Mouse (Mus musculus) MEL (cell line): ENCODE measurements at regions not wholly inside any gene's neighbourhood (a gene's known extent, or its start where the extent isn't known, plus 50 kb on each side); places are given as distances from the start of the nearest gene placed in this dataset.

Source experiments
- DNase-seq: peaks from one replicate; pipeline ENCODE4 v3.0.0; 2011; ENCODE audit warnings: low read depth, low spot score
- H3K27ac ChIP-seq: 2 replicates; pipeline ENCODE4 v1.5.1; 2012; ENCODE audit warnings: low read depth, mild to moderate bottlenecking, control low read depth, low read length, moderate library complexity; ENCODE audit not compliant: control insufficient read depth
- H3K27me3 ChIP-seq, 2 experiments: fragments of 150-350 bp in 1 of 2; sonication (generic) in 1 of 2; 2 replicates each; pipeline ENCODE4 v1.6.1; 2012; ENCODE audit warnings: low read length in 2 of 2, mild to moderate bottlenecking in 2 of 2, improper control_type of control experiment in 1 of 2, moderate library complexity in 1 of 2; ENCODE audit not compliant: insufficient read depth in 2 of 2, control insufficient read depth in 1 of 2
- H3K36me3 ChIP-seq, 2 experiments: 2 replicates each; pipeline ENCODE4 v1.6.1; 2012 to 2014; ENCODE audit warnings: low read length in 2 of 2, improper control_type of control experiment in 1 of 2, inconsistent platforms in 1 of 2, mild to moderate bottlenecking in 1 of 2; ENCODE audit not compliant: insufficient read depth in 2 of 2, control insufficient read depth in 1 of 2
- H3K4me1 ChIP-seq, 2 experiments: fragments of 150-350 bp in 1 of 2; sonication (generic) in 1 of 2; 2 replicates each; pipeline ENCODE4 v1.6.1; 2012; ENCODE audit warnings: low read length in 2 of 2, improper control_type of control experiment in 1 of 2, mild to moderate bottlenecking in 1 of 2; ENCODE audit not compliant: insufficient read depth in 2 of 2, control insufficient read depth in 1 of 2
- H3K4me3 ChIP-seq, 2 experiments: fragments of 150-350 bp in 1 of 2; sonication (generic) in 1 of 2; 2 replicates each; pipeline ENCODE4 v1.5.1; 2012; ENCODE audit warnings: low read depth in 2 of 2, low read length in 2 of 2, mild to moderate bottlenecking in 2 of 2, moderate library complexity in 2 of 2, control low read depth in 1 of 2, improper control_type of control experiment in 1 of 2; ENCODE audit not compliant: control insufficient read depth in 1 of 2, insufficient read depth in 1 of 2
- H3K79me2 ChIP-seq: 2 replicates; pipeline ENCODE4 v1.6.1; 2012; ENCODE audit warnings: mild to moderate bottlenecking, low read length, moderate library complexity; ENCODE audit not compliant: control insufficient read depth, poor library complexity, insufficient read depth
- H3K9ac ChIP-seq: 2 replicates; pipeline ENCODE4 v1.6.1; 2012; ENCODE audit warnings: low read depth, mild to moderate bottlenecking, control low read depth, low read length, moderate library complexity; ENCODE audit not compliant: control insufficient read depth, poor library complexity, severe bottlenecking
- H3K9me3 ChIP-seq: fragments of 150-350 bp; sonication (generic); replicated peaks from 2 replicates; pipeline ENCODE4 v1.6.1; 2012; ENCODE audit warnings: mild to moderate bottlenecking, low read length, improper control_type of control experiment, moderate library complexity; ENCODE audit not compliant: insufficient read depth
- CTCF ChIP-seq, 3 experiments: IDR thresholded peaks in 2 of 3; conservative IDR thresholded peaks in 1 of 3; 2 replicates each; pipeline ENCODE4 v1.5.1; 2011 to 2012; ENCODE audit warnings: low read length in 3 of 3, low read depth in 2 of 3, mild to moderate bottlenecking in 2 of 3, improper control_type of control experiment in 1 of 3, inconsistent platforms in 1 of 3, mixed read lengths in 1 of 3, moderate library complexity in 1 of 3; ENCODE audit not compliant: control insufficient read depth in 1 of 3, insufficient read depth in 1 of 3, poor library complexity in 1 of 3, severe bottlenecking in 1 of 3
- ELF1 ChIP-seq: IDR thresholded peaks from 2 replicates; pipeline ENCODE4 v1.6.1; 2014; ENCODE audit warnings: low read depth, mild to moderate bottlenecking, inconsistent platforms, low read length, improper control_type of control experiment, moderate library complexity
- ETS1 ChIP-seq: IDR thresholded peaks from 2 replicates; pipeline ENCODE4 v1.6.1; 2012; ENCODE audit warnings: low read depth, mild to moderate bottlenecking, inconsistent platforms, low read length, improper control_type of control experiment, moderate library complexity
- GABPA ChIP-seq: IDR thresholded peaks from 2 replicates; pipeline ENCODE4 v1.6.1; 2012; ENCODE audit warnings: low read depth, mild to moderate bottlenecking, inconsistent platforms, low read length, improper control_type of control experiment, moderate library complexity
- GATA1 ChIP-seq: IDR thresholded peaks from 2 replicates; pipeline ENCODE4 v1.6.1; 2011; ENCODE audit warnings: low read depth, low read length, improper control_type of control experiment
- HCFC1 ChIP-seq: IDR thresholded peaks from 2 replicates; pipeline ENCODE4 v1.6.1; 2012; ENCODE audit warnings: low read depth, mild to moderate bottlenecking, inconsistent platforms, low read length, improper control_type of control experiment, moderate library complexity
- KAT2A ChIP-seq: conservative IDR thresholded peaks from 2 replicates; pipeline ENCODE4 v1.6.1; 2012; ENCODE audit warnings: low read depth, low read length, improper control_type of control experiment, inconsistent platforms
- MAZ ChIP-seq: IDR thresholded peaks from 2 replicates; pipeline ENCODE4 v1.6.1; 2012; ENCODE audit warnings: low read depth, mild to moderate bottlenecking, inconsistent platforms, low read length, improper control_type of control experiment
- NELFE ChIP-seq: IDR thresholded peaks from 2 replicates; pipeline ENCODE4 v1.6.1; 2011; ENCODE audit warnings: low read depth, low read length, improper control_type of control experiment
- NRF1 ChIP-seq: IDR thresholded peaks from 2 replicates; pipeline ENCODE4 v1.6.1; 2014; ENCODE audit warnings: low read depth, mild to moderate bottlenecking, inconsistent platforms, low read length, improper control_type of control experiment, moderate library complexity; ENCODE audit not compliant: poor library complexity, insufficient read depth, severe bottlenecking
- POLR2A ChIP-seq, 2 experiments: IDR thresholded peaks; 2 replicates each; pipeline ENCODE4 v1.6.1; 2011 to 2012; ENCODE audit warnings: low read length in 2 of 2, mild to moderate bottlenecking in 2 of 2, control low read depth in 1 of 2, improper control_type of control experiment in 1 of 2, low read depth in 1 of 2, moderate library complexity in 1 of 2; ENCODE audit not compliant: control insufficient read depth in 1 of 2, insufficient read depth in 1 of 2, poor library complexity in 1 of 2
- RCOR1 ChIP-seq: IDR thresholded peaks from 2 replicates; pipeline ENCODE4 v1.6.1; 2012; ENCODE audit warnings: low read depth, mild to moderate bottlenecking, inconsistent platforms, low read length, improper control_type of control experiment
- SIN3A ChIP-seq: IDR thresholded peaks from 2 replicates; pipeline ENCODE4 v1.6.1; 2012; ENCODE audit warnings: low read length, improper control_type of control experiment, inconsistent platforms
- TBP ChIP-seq: IDR thresholded peaks from 2 replicates; pipeline ENCODE4 v1.8.0; 2011; ENCODE audit warnings: low read depth, low read length, improper control_type of control experiment
- TCF12 ChIP-seq: IDR thresholded peaks from 2 replicates; pipeline ENCODE4 v1.6.1; 2014; ENCODE audit warnings: low read depth, mild to moderate bottlenecking, inconsistent platforms, low read length, improper control_type of control experiment, moderate library complexity
- UBTF ChIP-seq: IDR thresholded peaks from 2 replicates; pipeline ENCODE4 v1.6.1; 2012; ENCODE audit warnings: low read depth, mild to moderate bottlenecking, inconsistent platforms, low read length, improper control_type of control experiment, moderate library complexity, borderline replicate concordance; ENCODE audit not compliant: insufficient read depth
- ZKSCAN1 ChIP-seq: IDR thresholded peaks from 2 replicates; pipeline ENCODE4 v1.6.1; 2012; ENCODE audit warnings: low read depth, mild to moderate bottlenecking, inconsistent platforms, low read length, improper control_type of control experiment, moderate library complexity
- ZNF384 ChIP-seq: IDR thresholded peaks from 2 replicates; pipeline ENCODE4 v1.6.1; 2012; ENCODE audit warnings: low read depth, mild to moderate bottlenecking, inconsistent platforms, low read length, improper control_type of control experiment

GRCm38 (mm10) chr2:128503136-128503935 is 87.7 kb upstream of the Spdye4c start:
- H3K27me3 ChIP-seq, result peaks cover 0 to 5% of the 10 kb centered on the region in 2 experiments; a peak in 2 of 4 replicates
- DNase-seq, result no peak
- H3K4me1 ChIP-seq, result no peaks in the 10 kb centered on the region
- no peak overlapping the region for H3K4me3 ChIP-seq
- H3K36me3 ChIP-seq, result no peaks in the 10 kb centered on the region
- no peak overlapping the region for H3K27ac ChIP-seq
- no peaks in the 10 kb centered on the region for H3K79me2 ChIP-seq
- no peaks in the 10 kb centered on the region for H3K9me3 ChIP-seq
- no peak overlapping the region for H3K9ac ChIP-seq
- TF ChIP-seq UBTF (no peak), GABPA (no peak), TCF12 (no peak), HCFC1 (no peak), ELF1 (no peak), MAZ (no peak)

DNA sequence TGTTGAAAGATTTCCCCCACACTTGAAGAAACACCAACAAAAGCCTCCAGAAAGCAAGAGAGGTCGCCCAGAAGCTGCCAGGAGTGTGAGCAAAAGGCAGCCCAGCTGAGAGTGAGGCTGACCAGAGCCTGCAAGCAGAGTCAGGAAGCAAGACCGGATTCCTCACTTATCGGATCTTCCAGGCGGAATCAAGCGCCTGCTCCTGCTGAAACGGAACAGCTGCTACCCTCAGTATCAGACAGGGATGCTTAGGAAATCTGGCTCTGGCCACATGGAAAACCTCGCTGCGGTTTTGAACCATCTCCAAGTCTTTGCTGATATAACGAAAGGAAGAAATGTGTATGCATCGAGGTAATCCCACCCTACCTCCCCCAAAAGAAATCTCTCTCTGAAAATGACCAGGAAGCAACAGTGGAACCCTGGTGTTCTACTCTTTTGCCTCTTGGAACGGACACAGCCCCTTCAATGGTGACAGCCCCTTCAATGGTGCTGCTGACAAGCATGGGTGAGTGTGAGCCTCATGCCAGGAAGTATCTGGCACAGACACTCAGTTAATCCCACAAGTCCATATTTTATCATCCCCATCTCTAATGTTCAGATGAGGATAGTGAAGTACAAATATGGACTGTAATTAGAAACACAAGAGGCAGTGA is 83.3 kb upstream of the Spdye4c start:
- Histone ChIP-seq H3K36me3 (no peaks in the 10 kb centered on the region), H3K4me3 (no peak overlapping the region), H3K27me3 (no peaks in the 10 kb centered on the region; a peak in 1 of 4 replicates), H3K4me1 (no peaks in the 10 kb centered on the region), H3K9ac (no peak overlapping the region), H3K9me3 (no peaks in the 10 kb centered on the region), H3K79me2 (no peaks in the 10 kb centered on the region), H3K27ac (no peak overlapping the region)
- DNase-seq, result no peak
- TF ChIP-seq ZNF384 (no peak), NELFE (no peak), HCFC1 (no peak), UBTF (no peak), GATA1 (no peak), RCOR1 (no peak), CTCF (IDR thresholded peaks at IDR 0.05 in 2 of 3, conservative IDR thresholded peaks at IDR 0.05 in 1 of 3; ENCODE audit: control insufficient read depth in 1 of 3, insufficient read depth in 1 of 3, low read depth in 2 of 3, low read length in 3 of 3, poor library complexity in 1 of 3, severe bottlenecking in 1 of 3) (no peak), POLR2A (IDR thresholded peaks at IDR 0.05; ENCODE audit: control insufficient read depth in 1 of 2, insufficient read depth in 1 of 2, low read depth in 1 of 2, low read length in 2 of 2, poor library complexity in 1 of 2) (no peak), ZKSCAN1 (no peak), NRF1 (no peak), ETS1 (no peak), KAT2A (no peak), SIN3A (no peak), TBP (no peak)
